Mouse (Mus musculus): Measurements from ENCODE around the gene Wfdc21. TPM values are rescaled to one million over a fixed set of nuclear protein-coding genes. Genes with fewer than 3 reads are reported as not detected.

Wfdc21 gene
- total RNA-seq, 2 experiments from 2014 or later: 1.1 TPM; not detected in 1

Other genes with a start within 250 kb of the Wfdc21 start
- not detected for gene Heatr9, start 224.8 kb upstream of the Wfdc21 start, total RNA-seq (2021)
- 1 to 10 TPM in 1 of 2 experiments, under 1 TPM in 1; 0.79 to 2.2 TPM for gene Ccl5, start 216.4 kb upstream of the Wfdc21 start, total RNA-seq (2021)
- 10 to 100 TPM in 1 of 2 experiments, 1 to 10 TPM in 1; 4.7 to 13.1 TPM for gene Ccl9, start 168.3 kb upstream of the Wfdc21 start, total RNA-seq (2021)
- gene Ccl6, start 153.9 kb upstream of the Wfdc21 start, total RNA-seq (2021): 10 to 100 TPM; 11.4 to 30.4 TPM
- not detected for gene Rpl9-ps1, start 101.3 kb upstream of the Wfdc21 start, total RNA-seq (2021)
- gene Ccl3, start 97.6 kb upstream of the Wfdc21 start, total RNA-seq (2021): not detected
- gene Ccl4, start 84.4 kb upstream of the Wfdc21 start, total RNA-seq (2021): under 1 TPM in 1 of 2 experiments, not detected in 1; 0.50 TPM
- gene Wfdc17, start 42.9 kb upstream of the Wfdc21 start, total RNA-seq (2021): 1 to 10 TPM in 1 of 2 experiments, under 1 TPM in 1; 0.59 to 2.2 TPM
- gene Wfdc18, start 37.9 kb upstream of the Wfdc21 start, total RNA-seq (2021): not detected
- gene Heatr6, start 6.8 kb downstream of the Wfdc21 start, total RNA-seq (2021): 10 to 100 TPM; 11.3 to 14.6 TPM
- gene Hnf1b, start 103.1 kb downstream of the Wfdc21 start, total RNA-seq (2021): not detected
- gene Ddx52, start 195.1 kb downstream of the Wfdc21 start, total RNA-seq (2021): 10 to 100 TPM; 20.0 to 21.7 TPM
- 10 to 100 TPM; 48.4 to 49.2 TPM for gene Synrg, start 217.5 kb downstream of the Wfdc21 start, total RNA-seq (2021)

Measured in adrenal gland, postnatal 36 days (tissue).